Mouse (Mus musculus) urinary bladder, postnatal 0 days (tissue): Measurements from ENCODE around the gene Fgfr4. TPM values are rescaled to one million over a fixed set of nuclear protein-coding genes. Genes with fewer than 3 reads are reported as not detected.

Experiments used
- polyA plus RNA-seq: library from polyadenylated mRNA; unstranded; fragments of >200 nt; fragmentation: Nextera tagmentation; extraction: Ambion mirVana; gene quantifications from 2 replicates; pipeline ENCODE4 v1.2.1, GENCODE M21; 2015

Gene Fgfr4
- polyA plus RNA-seq = 0.28 and 0.54 TPM in 2 replicates

DNA sequence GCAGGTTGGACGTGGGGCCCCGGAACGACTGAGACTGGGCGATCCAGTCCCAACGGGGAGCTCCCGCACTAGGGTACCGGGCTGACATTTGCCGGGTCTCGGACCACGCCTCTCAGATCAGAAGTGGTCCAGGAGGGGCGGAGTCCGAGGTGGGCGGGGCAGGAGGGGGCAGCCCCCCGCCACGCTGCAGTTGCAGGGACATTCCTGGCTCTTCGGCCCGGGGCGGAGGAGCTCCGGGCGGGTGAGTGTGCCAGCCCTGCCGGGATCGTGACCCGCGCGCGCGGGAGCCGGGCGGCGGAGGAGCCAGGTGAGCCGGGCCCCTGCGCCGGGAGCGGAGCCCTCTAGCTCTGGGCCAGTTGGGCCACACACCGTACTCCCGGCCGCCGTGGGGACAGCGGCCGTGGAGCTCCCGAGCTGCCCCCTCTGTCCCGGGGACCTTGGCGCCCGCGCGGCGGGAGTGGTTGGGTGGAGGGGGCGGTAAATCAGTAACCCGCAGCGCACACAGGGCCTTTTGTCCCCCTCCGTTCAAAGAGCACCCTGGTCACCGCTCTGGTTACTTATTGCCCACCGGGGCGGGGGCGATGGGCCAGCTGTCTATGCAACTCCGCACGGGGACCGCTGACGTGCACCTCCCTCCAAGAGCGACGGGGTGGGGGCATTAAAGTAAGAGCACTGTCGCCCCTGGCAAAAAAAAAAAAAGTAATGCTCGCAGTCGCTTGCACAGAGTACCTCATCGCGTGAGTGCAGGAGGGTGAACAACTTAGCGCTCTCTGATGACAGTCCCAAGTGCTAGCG is at the start of gene Fgfr4:
Gene Fgfr4, plus strand, starts transcription at position 20 of the 795 bp plus-strand sequence.

GRCm38 (mm10) chr13:55105045-55105952 is 47.1 kb upstream of the Fgfr4 start, which contains the start of gene Zfp346:
Gene Zfp346 (plus strand): TSS chr13:55105311.

GRCm38 (mm10) chr13:55133448-55133847 is 19.0 kb upstream of the Fgfr4 start, which contains the start of gene Gm17617:
Gene Gm17617 (minus strand): TSS chr13:55133548.

DNA sequence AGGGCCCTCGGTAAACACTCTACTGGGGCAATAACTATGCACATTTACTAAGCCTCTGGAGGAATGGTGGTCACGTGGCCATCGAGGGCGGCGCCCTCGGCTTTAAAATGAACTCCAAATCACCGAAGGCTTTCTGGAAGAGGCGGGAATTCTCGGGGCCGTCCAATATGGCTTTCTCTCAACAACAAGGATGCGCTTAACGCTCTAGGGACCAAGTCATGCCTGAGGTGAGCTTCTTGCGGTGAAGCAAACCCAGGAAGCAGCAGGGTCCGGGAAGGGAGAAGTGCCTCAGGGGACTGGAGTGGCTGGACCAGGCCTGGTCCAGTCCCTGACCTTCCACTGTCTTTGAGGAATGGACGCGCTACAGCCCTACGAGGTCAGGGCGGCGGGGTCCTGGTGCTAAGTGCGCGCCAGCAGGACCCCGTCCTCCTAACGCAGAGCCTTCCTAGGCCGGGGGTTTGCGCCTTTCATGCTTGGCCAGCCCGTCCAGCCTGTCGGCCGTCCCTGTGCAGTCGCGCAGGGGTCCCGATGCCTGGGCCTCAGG is 57.3 kb downstream of the Fgfr4 start, which contains the start of gene Nsd1:
Gene Nsd1, plus strand, starts transcription at position 134 of the 544 bp plus-strand sequence.

Other genes with a start within 250 kb of the Fgfr4 start
- gene Unc5a, start 203.2 kb upstream of the Fgfr4 start, polyA plus RNA-seq = 9.4 and 9.5 TPM in 2 replicates
- gene Hk3, start 131.3 kb upstream of the Fgfr4 start, polyA plus RNA-seq = 1.8 and 2.5 TPM in 2 replicates
- 15.9 and 18.4 TPM in 2 replicates for gene Uimc1, start 52.3 kb upstream of the Fgfr4 start, polyA plus RNA-seq
- gene Zfp346, start 47.3 kb upstream of the Fgfr4 start, polyA plus RNA-seq = 7.1 and 7.2 TPM in 2 replicates
- gene Gm17617, start 19.1 kb upstream of the Fgfr4 start, polyA plus RNA-seq = not detected in 2 replicates
- 36.3 and 38.2 TPM in 2 replicates for gene Nsd1, start 57.1 kb downstream of the Fgfr4 start, polyA plus RNA-seq
- gene Prelid1, start 167.9 kb downstream of the Fgfr4 start, polyA plus RNA-seq = 381 and 386 TPM in 2 replicates
- 53.5 and 60.3 TPM in 2 replicates for gene Rab24, start 169.3 kb downstream of the Fgfr4 start, polyA plus RNA-seq
- gene Mxd3, start 177.2 kb downstream of the Fgfr4 start, polyA plus RNA-seq = 8.5 and 9.3 TPM in 2 replicates
- 57.9 and 62.4 TPM in 2 replicates for gene Lman2, start 210.1 kb downstream of the Fgfr4 start, polyA plus RNA-seq
- 0.49 and 1.8 TPM in 2 replicates for gene Rgs14, start 217.1 kb downstream of the Fgfr4 start, polyA plus RNA-seq
- gene Slc34a1, start 245.5 kb downstream of the Fgfr4 start, polyA plus RNA-seq = not detected in 2 replicates